Mouse (Mus musculus): ENCODE measurements around the gene Gnaz. TPM values are rescaled to one million over a fixed set of nuclear protein-coding genes. Genes with fewer than 3 reads are reported as not detected.
A peak's percentile ranks its signal among the peaks of the same experiment; 100 is the strongest.

Gene Gnaz
- polyA plus RNA-seq, 1 experiment from 2014 or later = 2.2 TPM

DNA sequence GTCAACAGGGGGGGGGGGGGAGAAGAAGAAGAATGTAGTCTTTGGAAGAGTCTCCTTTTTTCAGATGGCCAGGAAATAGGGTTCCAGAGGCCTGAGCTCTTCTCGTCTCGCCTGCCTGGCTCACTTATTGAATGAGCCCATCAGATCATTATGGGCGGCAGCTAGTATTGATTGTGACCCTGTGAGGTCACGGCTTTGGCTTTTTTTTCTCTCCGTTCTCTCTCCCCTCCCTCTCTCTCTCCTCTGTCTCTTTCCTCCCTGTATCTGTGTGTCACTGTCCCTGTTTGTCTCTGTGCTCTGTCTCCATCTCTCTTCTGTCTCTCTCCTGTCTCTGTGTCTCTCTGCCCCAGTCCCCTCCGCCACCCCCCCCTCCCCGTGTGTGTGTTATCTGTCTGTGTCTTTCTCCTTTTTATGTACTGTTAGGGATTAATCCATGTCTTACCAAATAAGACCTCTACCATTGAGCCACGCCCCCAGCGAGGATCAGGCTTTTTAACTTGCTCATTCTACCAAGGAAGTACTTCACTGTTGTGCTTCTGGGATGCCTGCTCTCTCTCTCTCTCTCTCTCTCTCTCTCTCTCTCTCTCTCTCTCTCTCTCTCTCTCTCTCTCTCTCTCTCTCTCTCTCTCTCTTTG lies 91.9 kb downstream of the Gnaz start:
- ATAC-seq (no peak), DNase-seq (ENCODE audit: low spot score) (no peak)
- no peak overlapping the region for H3K27ac ChIP-seq (ENCODE audit: low read length)
- no peak overlapping the region for H3K4me3 ChIP-seq (ENCODE audit: low read depth, low read length)
- peak overlapping the region; percentile 90; the same call in 1 of the 2 replicates for H3K4me2 ChIP-seq (replicated peaks; ENCODE audit: low read depth, low read length)
- no peaks in the 10 kb centered on the region for H3K27me3 ChIP-seq (replicated peaks; ENCODE audit: insufficient read depth, low read length)
- H3K4me1 ChIP-seq (ENCODE audit: insufficient read depth, low read depth, low read length) = peaks cover 10% of the 10 kb centered on the region; the same call in 1 of the 2 replicates
- H3K9ac ChIP-seq (replicated peaks; ENCODE audit: low read depth) = no peak overlapping the region
- no peaks in the 10 kb centered on the region for H3K9me3 ChIP-seq (ENCODE audit: low read length)
- no peaks in the 10 kb centered on the region for H3K36me3 ChIP-seq (ENCODE audit: insufficient read depth, low read length)
- 42% methylated on average over 9 of the region's 9 CpGs for WGBS
- TF ChIP-seq CTCF (IDR thresholded peaks at IDR 0.05) (no peak), EP300 (IDR thresholded peaks at IDR 0.05) (no peak)

GRCm38 (mm10) chr10:75059396-75059795 lies 92.4 kb downstream of the Gnaz start:
- DNase-seq (ENCODE audit: low spot score) (peak; percentile 92), ATAC-seq (peak; percentile 36)

GRCm38 (mm10) chr10:75060217-75060842 lies 93.4 kb downstream of the Gnaz start, which contains the start of gene Bcr:
TSS of gene Bcr (plus strand) at chr10:75060592.
- Histone ChIP-seq H3K36me3 (ENCODE audit: insufficient read depth, low read length) (no peaks in the 10 kb centered on the region), H3K9ac (replicated peaks; ENCODE audit: low read depth) (peak within 1 kb of the TSS; percentile 63), H3K27ac (ENCODE audit: low read length) (peak within 1 kb of the TSS; percentile 51), H3K4me2 (replicated peaks; ENCODE audit: low read depth, low read length) (peak within 1 kb of the TSS; percentile 90), H3K9me3 (ENCODE audit: low read length) (no peaks in the 10 kb centered on the region), H3K27me3 (replicated peaks; ENCODE audit: insufficient read depth, low read length) (no peaks in the 10 kb centered on the region), H3K4me3 (ENCODE audit: low read depth, low read length) (peak within 1 kb of the TSS; percentile 93), H3K4me1 (ENCODE audit: insufficient read depth, low read depth, low read length) (peaks cover 14% of the 10 kb centered on the region; the same call in 1 of the 2 replicates)
- under 1% methylated on average over 24 of the region's 73 CpGs for WGBS
- no peak for TF ChIP-seq EP300 (IDR thresholded peaks at IDR 0.05)
- peak; percentile 4; the same call in 1 of the 2 replicates for TF ChIP-seq CTCF (IDR thresholded peaks at IDR 0.05)
- ATAC-seq (peak; percentile 78), DNase-seq (ENCODE audit: low spot score) (peak; percentile 86)

More at GRCm38 (mm10) chr10:75059396-75059795, 92.4 kb downstream of the Gnaz start:
- Histone ChIP-seq H3K4me2 (replicated peaks; ENCODE audit: low read depth, low read length) (peak overlapping the region; percentile 90), H3K36me3 (ENCODE audit: insufficient read depth, low read length) (no peaks in the 10 kb centered on the region), H3K9me3 (ENCODE audit: low read length) (no peaks in the 10 kb centered on the region), H3K9ac (replicated peaks; ENCODE audit: low read depth) (no peak overlapping the region), H3K4me3 (ENCODE audit: low read depth, low read length) (no peak overlapping the region), H3K27ac (ENCODE audit: low read length) (no peak overlapping the region), H3K4me1 (ENCODE audit: insufficient read depth, low read depth, low read length) (peaks cover 11% of the 10 kb centered on the region; the same call in 1 of the 2 replicates), H3K27me3 (replicated peaks; ENCODE audit: insufficient read depth, low read length) (no peaks in the 10 kb centered on the region)
- peak; percentile 85 for TF ChIP-seq CTCF (IDR thresholded peaks at IDR 0.05)
- no peak for TF ChIP-seq EP300 (IDR thresholded peaks at IDR 0.05)
- WGBS = 2% methylated on average over 11 of the region's 11 CpGs

- under 1% methylated on average over 24 of the region's 48 CpGs for WGBS
- ATAC-seq = peak; percentile 1
Measured at GRCm38 (mm10) chr10:75060843-75061235, 93.9 kb downstream of the Gnaz start.

DNA sequence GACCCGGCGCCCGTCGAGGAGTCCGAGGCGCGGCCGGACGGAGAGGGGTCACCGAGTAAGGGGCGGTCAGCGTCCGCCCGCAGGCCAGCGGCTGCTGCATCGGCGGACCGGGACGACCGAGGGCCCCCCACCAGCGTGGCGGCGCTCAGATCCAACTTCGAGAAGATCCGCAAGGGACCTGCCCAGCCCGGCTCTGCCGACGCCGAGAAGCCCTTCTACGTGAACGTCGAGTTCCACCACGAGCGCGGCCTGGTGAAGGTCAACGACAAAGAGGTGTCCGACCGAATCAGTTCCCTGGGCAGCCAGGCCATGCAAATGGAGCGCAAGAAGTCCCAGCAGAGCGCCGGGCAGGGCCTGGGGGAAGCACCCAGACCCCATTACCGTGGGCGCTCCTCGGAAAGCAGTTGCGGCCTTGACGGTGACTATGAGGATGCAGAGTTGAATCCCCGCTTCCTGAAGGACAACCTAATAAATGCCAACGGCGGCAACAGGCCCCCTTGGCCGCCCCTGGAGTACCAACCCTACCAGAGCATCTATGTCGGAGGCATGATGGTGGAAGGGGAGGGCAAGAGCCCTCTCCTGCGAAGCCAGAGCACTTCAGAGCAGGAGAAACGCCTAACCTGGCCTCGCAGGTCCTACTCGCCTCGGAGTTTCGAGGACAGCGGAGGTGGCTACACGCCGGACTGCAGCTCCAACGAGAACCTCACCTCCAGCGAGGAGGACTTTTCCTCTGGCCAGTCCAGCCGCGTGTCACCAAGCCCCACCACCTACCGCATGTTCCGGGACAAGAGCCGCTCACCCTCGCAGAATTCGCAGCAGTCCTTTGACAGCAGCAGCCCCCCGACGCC lies 94.6 kb downstream of the Gnaz start:
- DNase-seq (ENCODE audit: low spot score) (peak; percentile 19), ATAC-seq (no peak)
- peaks cover 14% of the 10 kb centered on the region; the same call in 1 of the 2 replicates for H3K4me1 ChIP-seq (ENCODE audit: insufficient read depth, low read depth, low read length)
- H3K36me3 ChIP-seq (ENCODE audit: insufficient read depth, low read length) = no peaks in the 10 kb centered on the region
- WGBS = 3% methylated on average over 56 of the region's 71 CpGs
- no peaks in the 10 kb centered on the region for H3K27me3 ChIP-seq (replicated peaks; ENCODE audit: insufficient read depth, low read length)
- TF ChIP-seq CTCF (IDR thresholded peaks at IDR 0.05) = no peak
- no peak for TF ChIP-seq EP300 (IDR thresholded peaks at IDR 0.05)
- H3K4me3 ChIP-seq (ENCODE audit: low read depth, low read length) = peak overlapping the region; percentile 93
- peak overlapping the region; percentile 51; the same call in 1 of the 2 replicates for H3K27ac ChIP-seq (ENCODE audit: low read length)
- H3K9me3 ChIP-seq (ENCODE audit: low read length) = no peaks in the 10 kb centered on the region
- peak overlapping the region; percentile 90 for H3K4me2 ChIP-seq (replicated peaks; ENCODE audit: low read depth, low read length)
- H3K9ac ChIP-seq (replicated peaks; ENCODE audit: low read depth) = peak overlapping the region; percentile 63

More at GRCm38 (mm10) chr10:75060843-75061235, 93.9 kb downstream of the Gnaz start:
- Histone ChIP-seq H3K36me3 (ENCODE audit: insufficient read depth, low read length) (no peaks in the 10 kb centered on the region), H3K9me3 (ENCODE audit: low read length) (no peaks in the 10 kb centered on the region), H3K4me3 (ENCODE audit: low read depth, low read length) (peak overlapping the region; percentile 93), H3K4me2 (replicated peaks; ENCODE audit: low read depth, low read length) (peak overlapping the region; percentile 90), H3K4me1 (ENCODE audit: insufficient read depth, low read depth, low read length) (peaks cover 14% of the 10 kb centered on the region; the same call in 1 of the 2 replicates), H3K9ac (replicated peaks; ENCODE audit: low read depth) (peak overlapping the region; percentile 63), H3K27ac (ENCODE audit: low read length) (peak overlapping the region; percentile 51), H3K27me3 (replicated peaks; ENCODE audit: insufficient read depth, low read length) (no peaks in the 10 kb centered on the region)
- TF ChIP-seq EP300 (IDR thresholded peaks at IDR 0.05) = no peak
- no peak for TF ChIP-seq CTCF (IDR thresholded peaks at IDR 0.05)
- DNase-seq (ENCODE audit: low spot score) = peak; percentile 22

All from lung, postnatal 0 days (tissue).